Mouse (Mus musculus): Measurements from ENCODE around the gene Ifitm1.

DNA sequence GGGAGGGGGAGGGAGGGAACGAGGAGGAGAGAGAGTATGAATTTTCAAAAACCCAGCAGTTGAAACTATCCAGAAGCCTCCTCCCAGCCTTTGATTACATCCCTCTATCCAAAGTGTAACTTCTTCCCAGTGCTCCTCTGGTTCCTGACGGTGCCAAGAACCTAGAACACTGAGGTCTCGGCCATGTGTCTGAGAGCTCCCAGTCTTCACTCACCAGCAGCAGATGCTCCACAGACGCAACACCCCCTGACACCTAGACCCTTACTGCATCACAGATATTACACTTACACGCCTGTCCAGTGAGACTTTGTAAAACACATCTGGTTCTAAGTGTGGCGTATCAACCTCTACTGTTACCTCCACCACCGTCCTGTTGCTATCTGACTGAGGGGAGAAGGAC lies 14.6 kb upstream of the Ifitm1 start:
- TF ChIP-seq CTCF (conservative IDR thresholded peaks at IDR 0.05; ENCODE audit: low read length): no peak
- no peak for TF ChIP-seq POU5F1 (IDR thresholded peaks at IDR 0.05; ENCODE audit: borderline replicate concordance, low read length)

Measured in E14TG2a.4 (cell line).